Mouse (Mus musculus) embryonic facial prominence, embryonic 10.5 days (tissue): ENCODE measurements around the gene Ccdc90b. TPM values are rescaled to one million over a fixed set of nuclear protein-coding genes. Genes with fewer than 3 reads are reported as not detected.

Experiments used
- DNase-seq: peaks from one replicate; pipeline ENCODE4 v3.0.0-alpha.2; 2017; ENCODE audit warnings: low spot score
- H3K27ac ChIP-seq: fragments of 300-500 bp; sonication (generic); replicated peaks from 2 replicates; pipeline ENCODE4 v1.5.1; 2016; ENCODE audit warnings: mild to moderate bottlenecking
- H3K27me3 ChIP-seq: fragments of 300-500 bp; sonication (generic); replicated peaks from 2 replicates; pipeline ENCODE4 v1.6.1; 2016; ENCODE audit warnings: low read depth, mild to moderate bottlenecking; ENCODE audit not compliant: poor library complexity, severe bottlenecking
- H3K36me3 ChIP-seq: fragments of 300-500 bp; sonication (generic); replicated peaks from 2 replicates; pipeline ENCODE4 v1.6.1; 2016; ENCODE audit warnings: mild to moderate bottlenecking, moderate library complexity
- H3K4me1 ChIP-seq: fragments of 300-500 bp; sonication (generic); 2 replicates; pipeline ENCODE4 v1.6.1; 2016
- H3K4me3 ChIP-seq: fragments of 300-500 bp; sonication (generic); 2 replicates; pipeline ENCODE4 v1.5.1; 2016; ENCODE audit warnings: mild to moderate bottlenecking, moderate library complexity
- H3K9me3 ChIP-seq: fragments of 300-500 bp; sonication (generic); 2 replicates; pipeline ENCODE4 v1.6.1; 2016; ENCODE audit warnings: mild to moderate bottlenecking
- WGBS: fragments of 180-500 bp; shearing (Covaris S2); methylation state at CpG from one replicate; pipeline ENCODE4 v1.1.7; 2016; 5-methylcytosine and 5-hydroxymethylcytosine counted together
- polyA plus RNA-seq: library from polyadenylated mRNA; unstranded; fragments of >200 nt; fragmentation: Nextera tagmentation; extraction: Ambion mirVana; gene quantifications from 2 replicates; pipeline ENCODE4 v1.2.1, GENCODE M21; 2016

Gene Ccdc90b
- polyA plus RNA-seq: 49.1 and 51.1 TPM in 2 replicates

GRCm38 (mm10) chr7:92560986-92561876, at the start of gene Ccdc90b:
Gene Ccdc90b, plus strand, starts transcription at chr7:92561149.
- peak within 1 kb of the TSS; percentile 82 for H3K4me3 ChIP-seq
- WGBS: under 1% methylated on average over 60 of the region's 60 CpGs
- H3K36me3 ChIP-seq: peaks cover 8% of the 10 kb centered on the region; the same call in 1 of the 2 replicates
- H3K9me3 ChIP-seq: no peaks in the 10 kb centered on the region
- peak within 1 kb of the TSS; percentile 94 for H3K27ac ChIP-seq
- H3K27me3 ChIP-seq: no peaks in the 10 kb centered on the region
- peaks cover 11% of the 10 kb centered on the region for H3K4me1 ChIP-seq
- DNase-seq: peak; percentile 93

- H3K4me1 ChIP-seq: no peaks in the 10 kb centered on the region
- no peak for DNase-seq
- no peaks in the 10 kb centered on the region for H3K27me3 ChIP-seq
- H3K27ac ChIP-seq: no peak overlapping the region
- 60% methylated on average over 3 of the region's 3 CpGs for WGBS
- H3K36me3 ChIP-seq: no peaks in the 10 kb centered on the region
- H3K9me3 ChIP-seq: no peaks in the 10 kb centered on the region
- H3K4me3 ChIP-seq: no peak overlapping the region
Observed at GRCm38 (mm10) chr7:92520397-92520796, 40.6 kb upstream of the Ccdc90b start.

- H3K27ac ChIP-seq: no peak overlapping the region
- DNase-seq: peak; percentile 19
- no peaks in the 10 kb centered on the region for H3K27me3 ChIP-seq
- H3K4me1 ChIP-seq: no peaks in the 10 kb centered on the region
- no peak overlapping the region for H3K4me3 ChIP-seq
- no peaks in the 10 kb centered on the region for H3K9me3 ChIP-seq
- H3K36me3 ChIP-seq: no peaks in the 10 kb centered on the region
- WGBS: 25% methylated on average over 4 of the region's 4 CpGs
Observed at GRCm38 (mm10) chr7:92520820-92521219, 40.1 kb upstream of the Ccdc90b start.

- Histone ChIP-seq H3K27ac (no peak overlapping the region), H3K36me3 (no peaks in the 10 kb centered on the region), H3K4me3 (no peak overlapping the region), H3K9me3 (no peaks in the 10 kb centered on the region), H3K27me3 (no peaks in the 10 kb centered on the region), H3K4me1 (no peaks in the 10 kb centered on the region)
- WGBS: 87% methylated on average over 4 of the region's 4 CpGs
- no peak for DNase-seq
Observed at GRCm38 (mm10) chr7:92529245-92529644, 31.7 kb upstream of the Ccdc90b start.

- no peak overlapping the region for H3K27ac ChIP-seq
- 65% methylated on average over 6 of the region's 6 CpGs for WGBS
- H3K4me1 ChIP-seq: no peaks in the 10 kb centered on the region
- no peaks in the 10 kb centered on the region for H3K36me3 ChIP-seq
- no peaks in the 10 kb centered on the region for H3K9me3 ChIP-seq
- H3K4me3 ChIP-seq: no peak overlapping the region
- no peaks in the 10 kb centered on the region for H3K27me3 ChIP-seq
- no peak for DNase-seq
Observed at GRCm38 (mm10) chr7:92532351-92533036, 28.5 kb upstream of the Ccdc90b start.

- no peak overlapping the region for H3K27ac ChIP-seq
- no peaks in the 10 kb centered on the region for H3K27me3 ChIP-seq
- no peaks in the 10 kb centered on the region for H3K4me1 ChIP-seq
- 75% methylated on average over 2 of the region's 2 CpGs for WGBS
- no peaks in the 10 kb centered on the region for H3K36me3 ChIP-seq
- no peak for DNase-seq
- no peak overlapping the region for H3K4me3 ChIP-seq
- H3K9me3 ChIP-seq: no peaks in the 10 kb centered on the region
Observed at GRCm38 (mm10) chr7:92546763-92547162, 14.2 kb upstream of the Ccdc90b start.

GRCm38 (mm10) chr7:92550248-92550989, 10.5 kb upstream of the Ccdc90b start:
- H3K4me3 ChIP-seq: no peak overlapping the region
- no peaks in the 10 kb centered on the region for H3K9me3 ChIP-seq
- H3K27me3 ChIP-seq: no peaks in the 10 kb centered on the region
- H3K36me3 ChIP-seq: no peaks in the 10 kb centered on the region
- DNase-seq: no peak
- peak overlapping the region; percentile 75 for H3K27ac ChIP-seq
- WGBS: 90% methylated on average over 6 of the region's 6 CpGs
- H3K4me1 ChIP-seq: no peaks in the 10 kb centered on the region

GRCm38 (mm10) chr7:92550990-92551392, 10.0 kb upstream of the Ccdc90b start:
- WGBS: 51% methylated on average over 4 of the region's 4 CpGs
- Histone ChIP-seq H3K27ac (peak overlapping the region; percentile 75), H3K36me3 (no peaks in the 10 kb centered on the region), H3K27me3 (no peaks in the 10 kb centered on the region), H3K4me1 (no peaks in the 10 kb centered on the region), H3K9me3 (no peaks in the 10 kb centered on the region), H3K4me3 (no peak overlapping the region)
- DNase-seq: peak; percentile 14

- H3K27me3 ChIP-seq: no peaks in the 10 kb centered on the region
- peaks cover 11% of the 10 kb centered on the region for H3K4me1 ChIP-seq
- H3K36me3 ChIP-seq: no peaks in the 10 kb centered on the region
- 86% methylated on average over 2 of the region's 2 CpGs for WGBS
- DNase-seq: no peak
- H3K9me3 ChIP-seq: no peaks in the 10 kb centered on the region
- no peak overlapping the region for H3K27ac ChIP-seq
- H3K4me3 ChIP-seq: no peak overlapping the region
Observed at GRCm38 (mm10) chr7:92558744-92559143, 2.2 kb upstream of the Ccdc90b start.

GRCm38 (mm10) chr7:92566775-92567174, 5.8 kb downstream of the Ccdc90b start:
- 91% methylated on average over 1 of the region's 1 CpGs for WGBS
- Histone ChIP-seq H3K27ac (no peak overlapping the region), H3K4me1 (peaks cover 8% of the 10 kb centered on the region), H3K27me3 (no peaks in the 10 kb centered on the region), H3K36me3 (peaks cover 25% of the 10 kb centered on the region), H3K9me3 (no peaks in the 10 kb centered on the region), H3K4me3 (no peak overlapping the region)
- DNase-seq: no peak

- Histone ChIP-seq H3K27ac (no peak overlapping the region), H3K36me3 (peaks cover 25% of the 10 kb centered on the region), H3K4me3 (no peak overlapping the region), H3K4me1 (no peaks in the 10 kb centered on the region), H3K9me3 (no peaks in the 10 kb centered on the region), H3K27me3 (no peaks in the 10 kb centered on the region)
- 91% methylated on average over 5 of the region's 5 CpGs for WGBS
- no peak for DNase-seq
Observed at GRCm38 (mm10) chr7:92580491-92581207, 19.7 kb downstream of the Ccdc90b start.

GRCm38 (mm10) chr7:92583567-92583966, 22.6 kb downstream of the Ccdc90b start:
- H3K27me3 ChIP-seq: no peaks in the 10 kb centered on the region
- no peak for DNase-seq
- H3K4me3 ChIP-seq: no peak overlapping the region
- no peaks in the 10 kb centered on the region for H3K4me1 ChIP-seq
- H3K36me3 ChIP-seq: peaks cover 13% of the 10 kb centered on the region; the same call in 1 of the 2 replicates
- H3K27ac ChIP-seq: no peak overlapping the region
- 91% methylated on average over 7 of the region's 7 CpGs for WGBS
- no peaks in the 10 kb centered on the region for H3K9me3 ChIP-seq
